Mouse (Mus musculus): Measurements from ENCODE around the gene Top2a.

Gene Top2a

GRCm38 (mm10) chr11:98951026-98951906, 72.7 kb downstream of the Top2a start:
- in situ Hi-C loops (cut with MboI, MseI): loop anchor here (10.0 kb wide), 1 partner anchor 1826 kb away; no protein-coding TSS in a partner anchor

- in situ Hi-C loops (cut with MboI, MseI): loop anchor here (10.0 kb wide), 1 partner anchor 1826 kb away; no protein-coding TSS in a partner anchor
Observed at GRCm38 (mm10) chr11:98950484-98950883, 73.5 kb downstream of the Top2a start.

GRCm38 (mm10) chr11:98949958-98950460, 74.0 kb downstream of the Top2a start:
- in situ Hi-C loops (cut with MboI, MseI): loop anchor here (10.0 kb wide), 2 partner anchors 925 to 1825 kb away; partner anchors contain the start of genes Cacnb1 and Rpl19

- in situ Hi-C loops (cut with MboI, MseI): loop anchor here (10.0 kb wide), 1 partner anchor 925 kb away; the partner anchor contains the start of genes Cacnb1 and Rpl19
Observed at GRCm38 (mm10) chr11:98949242-98949957, 74.6 kb downstream of the Top2a start.

- in situ Hi-C loops (cut with MboI, MseI): loop anchor here (10.0 kb wide), 1 partner anchor 923 kb away; the partner anchor contains the start of genes Cacnb1 and Rpl19
Observed at GRCm38 (mm10) chr11:98947969-98948569, 75.9 kb downstream of the Top2a start.

- in situ Hi-C loops (cut with MboI, MseI): loop anchor here (10.0 kb wide), 1 partner anchor 921 kb away; the partner anchor contains the start of genes Cacnb1 and Rpl19
Observed at GRCm38 (mm10) chr11:98945605-98945977, 78.4 kb downstream of the Top2a start.

GRCm38 (mm10) chr11:98944897-98945604, 78.9 kb downstream of the Top2a start:
- in situ Hi-C loops (cut with MboI, MseI): loop anchor here (10.0 kb wide), 1 partner anchor 920 kb away; the partner anchor contains the start of genes Cacnb1 and Rpl19

- in situ Hi-C loops (cut with MboI, MseI): loop anchor here (10.0 kb wide), 1 partner anchor 919 kb away; the partner anchor contains the start of genes Cacnb1 and Rpl19
Observed at GRCm38 (mm10) chr11:98943741-98944461, 80.1 kb downstream of the Top2a start.

All from T-helper 1 cell (primary cell).